8 mouse cellular contexts compared by ENCODE assay signal in genomic region chr4:43039609-43040008, GRCm38 (mm10). TPM values are rescaled to one million over a fixed set of nuclear protein-coding genes. Genes with fewer than 3 reads are reported as not detected.
DNase-seq lines count a peak whose midpoint lies in the region; ATAC-seq and TF ChIP-seq lines count a peak whose summit lies in the region.

No protein-coding gene starts in this region.

- 2% methylated on average over 11 of the region's 11 CpGs for WGBS in liver, adult 2 months
- 4% methylated on average over 11 of the region's 11 CpGs for WGBS in intestine, embryonic 14.5 days
- WGBS in neural tube, embryonic 13.5 days, result 6% methylated on average over 11 of the region's 11 CpGs

- no peaks in the 10 kb centered on the region for H3K27me3 ChIP-seq in liver, adult 2 months (ENCODE audit: control insufficient read depth, insufficient read depth, low read length)
- no peaks in the 10 kb centered on the region for H3K27me3 ChIP-seq in intestine, embryonic 14.5 days (replicated peaks; ENCODE audit: control insufficient read depth, insufficient read depth, low read length)
- H3K27me3 ChIP-seq in neural tube, embryonic 13.5 days, result no peaks in the 10 kb centered on the region

- peak overlapping the region; percentile 60 for H3K27ac ChIP-seq in liver, adult 2 months (replicated peaks; ENCODE audit: insufficient read depth, low read depth, low read length)
- H3K27ac ChIP-seq in cortical plate, adult 2 months (ENCODE audit: insufficient read depth, low read length), result no peak overlapping the region
- H3K27ac ChIP-seq in intestine, embryonic 14.5 days (ENCODE audit: low read depth), result no peak overlapping the region; the same call in 1 of the 2 replicates
- H3K27ac ChIP-seq in neural tube, embryonic 13.5 days (replicated peaks), result peak overlapping the region; percentile 86

- no peak for TF ChIP-seq POLR2A in liver, adult 2 months (IDR thresholded peaks at IDR 0.05; ENCODE audit: extremely low read depth, insufficient read depth, low read length)
- TF ChIP-seq POLR2A in cortical plate, adult 2 months (IDR thresholded peaks at IDR 0.05; ENCODE audit: extremely low read depth, insufficient read depth, low read length), result no peak

- no peak; the same call in 1 of the 2 replicates for ATAC-seq in intestine, embryonic 14.5 days (replicated peaks; ENCODE audit: low FRiP score, low TSS enrichment, low read depth)
- ATAC-seq in neural tube, embryonic 13.5 days (ENCODE audit: low read depth), result peak; percentile 34

- H3K4me1 ChIP-seq in liver, adult 2 months (ENCODE audit: control insufficient read depth, insufficient read depth, low read length), result peaks cover 13% of the 10 kb centered on the region
- H3K4me1 ChIP-seq in cortical plate, adult 2 months (ENCODE audit: control insufficient read depth, insufficient read depth, low read length), result peaks cover 4% of the 10 kb centered on the region; the same call in 1 of the 2 replicates
- peaks cover 18% of the 10 kb centered on the region for H3K4me1 ChIP-seq in intestine, embryonic 14.5 days (replicated peaks; ENCODE audit: control insufficient read depth, insufficient read depth, low read length)
- H3K4me1 ChIP-seq in neural tube, embryonic 13.5 days (replicated peaks), result peaks cover 54% of the 10 kb centered on the region

- peak overlapping the region; percentile 86 for H3K4me3 ChIP-seq in liver, adult 2 months (ENCODE audit: insufficient read depth, low read depth, low read length)
- H3K4me3 ChIP-seq in cortical plate, adult 2 months (ENCODE audit: insufficient read depth, low read length), result peak overlapping the region; percentile 56
- peak overlapping the region; percentile 64 for H3K4me3 ChIP-seq in intestine, embryonic 14.5 days (ENCODE audit: low read depth, low read length)
- peak overlapping the region; percentile 81 for H3K4me3 ChIP-seq in neural tube, embryonic 13.5 days

- H3K79me2 ChIP-seq in liver, adult 2 months (ENCODE audit: control insufficient read depth, insufficient read depth, low read length), result no peaks in the 10 kb centered on the region

- DNase-seq in liver, adult 2 months (ENCODE audit: extremely low read depth, low read depth, low spot score), result no peak
- no peak for DNase-seq in liver
- peak; percentile 57 for DNase-seq in intestine, embryonic 14.5 days (ENCODE audit: low spot score)
- no peak for DNase-seq in urinary bladder, postnatal 14 days (ENCODE audit: low spot score)
- DNase-seq in ovary, postnatal 10 days (ENCODE audit: low spot score), result no peak
- no peak for DNase-seq in lung, postnatal 4 days

- no peak for TF ChIP-seq CTCF in liver, adult 2 months (IDR thresholded peaks at IDR 0.05; ENCODE audit: low read depth, low read length)
- TF ChIP-seq CTCF in cortical plate, adult 2 months (IDR thresholded peaks at IDR 0.05; ENCODE audit: extremely low read depth, insufficient read depth, low read length), result no peak

- H3K9me3 ChIP-seq in intestine, embryonic 14.5 days (ENCODE audit: control insufficient read depth, low read length), result no peaks in the 10 kb centered on the region
- no peaks in the 10 kb centered on the region for H3K9me3 ChIP-seq in neural tube, embryonic 13.5 days

- H3K4me2 ChIP-seq in intestine, embryonic 14.5 days (ENCODE audit: low read length), result peak overlapping the region; percentile 74
- H3K4me2 ChIP-seq in neural tube, embryonic 13.5 days, result peak overlapping the region; percentile 95

- no peaks in the 10 kb centered on the region for H3K36me3 ChIP-seq in liver, adult 2 months (ENCODE audit: control insufficient read depth, insufficient read depth, low read length)
- H3K36me3 ChIP-seq in intestine, embryonic 14.5 days (ENCODE audit: control insufficient read depth, insufficient read depth, low read length), result 0 out of 2 replicates have a peak, but pooled peaks cover 15% of the 10 kb centered on the region
- H3K36me3 ChIP-seq in neural tube, embryonic 13.5 days, result peaks cover 25% of the 10 kb centered on the region

- peak overlapping the region; percentile 83 for H3K9ac ChIP-seq in liver, adult 2 months (ENCODE audit: low read depth, low read length)
- H3K9ac ChIP-seq in intestine, embryonic 14.5 days (ENCODE audit: low read length), result peak overlapping the region; percentile 58
- peak overlapping the region; percentile 94 for H3K9ac ChIP-seq in neural tube, embryonic 13.5 days

RNA-seq across cellular contexts. Expression of gene Fam214b, which starts 6.4 kb away (rescaled TPM):
- 4.0 and 4.2 TPM in 2 replicates for total RNA-seq in liver, adult 2 months (2014; rRNA removed)
- polyA plus RNA-seq in liver, adult 2 months (2012; rRNA removed), result 6.2 and 7.7 TPM in 2 replicates
- polyA plus RNA-seq in cortical plate, adult 2 months (2012; rRNA removed), result 28.5 and 29.2 TPM in 2 replicates
- polyA plus RNA-seq in intestine, embryonic 14.5 days (2014; fragmentation: Nextera tagmentation; extraction: Ambion mirVana), result 5.1 and 7.1 TPM in 2 replicates
- polyA plus RNA-seq in neural tube, embryonic 13.5 days (2015; fragmentation: Nextera tagmentation; extraction: Ambion mirVana), result 28.4 and 29.9 TPM in 2 replicates

RNA-seq across cellular contexts. Expression of gene Stoml2, which starts 8.1 kb away (rescaled TPM):
- 92.2 and 108 TPM in 2 replicates for total RNA-seq in liver, adult 2 months (2014; rRNA removed)
- polyA plus RNA-seq in liver, adult 2 months (2012; rRNA removed), result 88.7 and 106 TPM in 2 replicates
- 128 and 132 TPM in 2 replicates for polyA plus RNA-seq in cortical plate, adult 2 months (2012; rRNA removed)
- polyA plus RNA-seq in intestine, embryonic 14.5 days (2014; fragmentation: Nextera tagmentation; extraction: Ambion mirVana), result 332 and 361 TPM in 2 replicates
- polyA plus RNA-seq in neural tube, embryonic 13.5 days (2015; fragmentation: Nextera tagmentation; extraction: Ambion mirVana), result 224 and 235 TPM in 2 replicates

RNA-seq across cellular contexts. Expression of gene Pigo, which starts 14.0 kb away (rescaled TPM):
- total RNA-seq in liver, adult 2 months (2014; rRNA removed), result 6.9 and 7.2 TPM in 2 replicates
- 11.0 and 14.0 TPM in 2 replicates for polyA plus RNA-seq in liver, adult 2 months (2012; rRNA removed)
- 21.0 and 21.9 TPM in 2 replicates for polyA plus RNA-seq in cortical plate, adult 2 months (2012; rRNA removed)
- 21.7 and 22.6 TPM in 2 replicates for polyA plus RNA-seq in intestine, embryonic 14.5 days (2014; fragmentation: Nextera tagmentation; extraction: Ambion mirVana)
- polyA plus RNA-seq in neural tube, embryonic 13.5 days (2015; fragmentation: Nextera tagmentation; extraction: Ambion mirVana), result 22.4 and 23.3 TPM in 2 replicates

RNA-seq across cellular contexts. Expression of gene Unc13b, which starts 19.1 kb away (rescaled TPM):
- 3.7 and 5.8 TPM in 2 replicates for total RNA-seq in liver, adult 2 months (2014; rRNA removed)
- 0.75 and 2.6 TPM in 2 replicates for polyA plus RNA-seq in liver, adult 2 months (2012; rRNA removed)
- 66.7 and 77.8 TPM in 2 replicates for polyA plus RNA-seq in cortical plate, adult 2 months (2012; rRNA removed)
- 10.0 and 10.2 TPM in 2 replicates for polyA plus RNA-seq in intestine, embryonic 14.5 days (2014; fragmentation: Nextera tagmentation; extraction: Ambion mirVana)
- 15.1 and 16.5 TPM in 2 replicates for polyA plus RNA-seq in neural tube, embryonic 13.5 days (2015; fragmentation: Nextera tagmentation; extraction: Ambion mirVana)

RNA-seq across cellular contexts. Expression of gene Fancg, which starts 29.3 kb away (rescaled TPM):
- 1.2 and 2.1 TPM in 2 replicates for total RNA-seq in liver, adult 2 months (2014; rRNA removed)
- polyA plus RNA-seq in liver, adult 2 months (2012; rRNA removed), result 2.2 and 2.9 TPM in 2 replicates
- polyA plus RNA-seq in cortical plate, adult 2 months (2012; rRNA removed), result 25.0 and 28.4 TPM in 2 replicates
- 16.6 and 17.8 TPM in 2 replicates for polyA plus RNA-seq in intestine, embryonic 14.5 days (2014; fragmentation: Nextera tagmentation; extraction: Ambion mirVana)
- 19.9 and 20.4 TPM in 2 replicates for polyA plus RNA-seq in neural tube, embryonic 13.5 days (2015; fragmentation: Nextera tagmentation; extraction: Ambion mirVana)

Comparison
In these comparisons a context has a peak if more than half of its experiments do, and no peak if none do; other contexts are left out.
1. H3K27ac ChIP-seq: peak in liver, adult 2 months (single experiment) and neural tube, embryonic 13.5 days (single experiment); none in cortical plate, adult 2 months (single experiment) and intestine, embryonic 14.5 days (single experiment).
2. Peak in every context shown above with its lines, with median percentiles within 50 percentile points of each other: H3K4me3 ChIP-seq and H3K9ac ChIP-seq.